Mouse (Mus musculus): ENCODE results near the gene Zfp46. TPM values are rescaled to one million over a fixed set of nuclear protein-coding genes. Genes with fewer than 3 reads are reported as not detected.

Zfp46 gene
- polyA plus RNA-seq, 1 experiment from 2014 or later, result 28.5 TPM

DNA sequence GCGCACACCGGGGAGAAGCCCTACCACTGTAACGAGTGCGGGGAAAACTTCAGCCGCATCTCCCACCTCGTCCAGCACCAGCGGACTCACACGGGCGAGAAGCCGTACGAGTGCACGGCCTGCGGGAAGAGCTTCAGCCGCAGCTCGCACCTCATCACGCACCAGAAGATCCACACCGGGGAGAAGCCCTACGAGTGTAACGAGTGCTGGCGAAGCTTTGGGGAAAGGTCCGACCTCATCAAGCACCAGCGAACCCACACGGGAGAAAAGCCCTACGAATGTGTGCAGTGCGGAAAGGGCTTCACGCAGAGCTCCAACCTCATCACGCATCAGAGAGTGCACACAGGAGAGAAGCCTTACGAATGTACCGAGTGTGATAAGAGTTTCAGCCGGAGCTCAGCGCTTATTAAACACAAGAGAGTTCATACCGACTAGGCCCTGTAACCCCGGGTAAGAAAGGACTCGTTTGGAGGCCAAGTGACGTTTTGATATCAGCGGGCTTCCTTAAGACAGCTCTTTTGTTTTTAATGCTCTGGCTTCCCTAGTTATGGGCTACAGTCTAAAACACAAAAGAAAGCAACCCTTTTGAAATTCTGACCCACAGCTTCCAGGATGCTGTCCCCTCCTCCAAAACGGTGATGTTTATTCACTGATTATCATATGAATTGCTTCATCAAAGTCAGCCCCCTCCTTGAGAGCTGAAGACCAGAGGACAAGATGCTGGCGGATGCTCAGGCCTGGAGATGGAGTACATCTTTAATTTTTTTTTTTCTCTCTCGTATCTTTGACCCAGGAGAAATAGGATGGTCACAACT lies 6.5 kb downstream of the Zfp46 start:
- Histone ChIP-seq H3K4me2 (replicated peaks) (no peak overlapping the region), H3K36me3 (peaks cover 76% of the 10 kb centered on the region), H3K9me3 (peaks cover 5% of the 10 kb centered on the region; the same call in 1 of the 2 replicates), H3K4me3 (no peak overlapping the region), H3K27ac (no peak overlapping the region), H3K27me3 (peaks cover 21% of the 10 kb centered on the region), H3K4me1 (peaks cover 12% of the 10 kb centered on the region), H3K9ac (no peak overlapping the region; the same call in 1 of the 2 replicates)
- no peak for ATAC-seq (ENCODE audit: insufficient number of reproducible peaks, insufficient read depth, low FRiP score, low TSS enrichment)
- WGBS, result 62% methylated on average over 39 of the region's 39 CpGs

GRCm38 (mm10) chr4:136291692-136292091 lies 7.2 kb downstream of the Zfp46 start:
- H3K27me3 ChIP-seq, result peaks cover 21% of the 10 kb centered on the region
- peaks cover 76% of the 10 kb centered on the region for H3K36me3 ChIP-seq
- WGBS, result 86% methylated on average over 6 of the region's 6 CpGs
- no peak overlapping the region for H3K4me2 ChIP-seq (replicated peaks)
- ATAC-seq (ENCODE audit: insufficient number of reproducible peaks, insufficient read depth, low FRiP score, low TSS enrichment), result no peak
- H3K9me3 ChIP-seq, result peaks cover 5% of the 10 kb centered on the region; the same call in 1 of the 2 replicates
- H3K4me3 ChIP-seq, result no peak overlapping the region
- H3K9ac ChIP-seq, result no peak overlapping the region
- H3K27ac ChIP-seq, result no peak overlapping the region
- H3K4me1 ChIP-seq, result peaks cover 8% of the 10 kb centered on the region

DNA sequence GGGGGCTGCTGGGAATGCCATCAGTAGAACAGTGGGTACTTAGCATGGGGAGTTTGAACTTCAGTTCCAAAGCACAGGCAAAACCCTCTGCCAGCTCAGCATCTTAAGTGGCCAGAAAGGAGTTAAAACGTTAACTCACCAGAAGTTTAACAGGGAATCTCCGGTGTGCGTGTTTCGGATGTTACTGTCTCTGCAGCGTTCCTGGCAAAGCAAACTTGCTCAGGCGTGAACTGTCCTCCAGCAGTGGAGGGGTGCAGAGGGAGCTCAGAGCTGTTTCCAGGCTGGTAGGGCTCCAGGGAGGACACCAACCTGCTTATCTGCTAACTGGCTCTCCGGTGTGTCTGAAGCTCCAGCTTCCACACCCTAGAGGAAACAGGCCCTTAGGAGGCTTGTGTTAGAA lies 11.5 kb downstream of the Zfp46 start:
- no peak overlapping the region for H3K4me3 ChIP-seq
- H3K9me3 ChIP-seq, result no peaks in the 10 kb centered on the region
- no peak overlapping the region for H3K4me2 ChIP-seq (replicated peaks)
- no peaks in the 10 kb centered on the region for H3K4me1 ChIP-seq
- no peak for ATAC-seq (ENCODE audit: insufficient number of reproducible peaks, insufficient read depth, low FRiP score, low TSS enrichment)
- WGBS, result 73% methylated on average over 7 of the region's 7 CpGs
- H3K27ac ChIP-seq, result no peak overlapping the region
- H3K9ac ChIP-seq, result no peak overlapping the region
- peaks cover 37% of the 10 kb centered on the region for H3K36me3 ChIP-seq
- H3K27me3 ChIP-seq, result no peaks in the 10 kb centered on the region

DNA sequence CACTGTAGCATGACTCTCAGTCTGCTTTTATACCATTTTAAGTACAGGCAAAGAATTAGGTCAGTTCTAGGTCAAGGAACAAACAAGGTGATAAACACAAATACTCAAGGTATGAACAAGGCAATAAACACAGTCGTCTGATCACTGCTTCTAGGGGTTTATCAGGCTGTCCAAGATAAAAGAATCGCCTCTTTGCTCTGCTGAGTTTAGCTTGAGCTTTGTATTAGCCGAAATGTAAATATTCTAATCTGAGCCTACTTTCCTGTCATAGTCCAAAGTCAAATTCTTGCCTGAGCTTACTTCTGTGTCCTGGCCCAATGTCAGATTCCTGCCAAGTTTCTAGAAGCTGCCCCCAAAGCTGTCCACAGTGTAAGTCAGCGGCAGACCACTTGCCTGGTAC lies 18.0 kb downstream of the Zfp46 start:
- H3K27me3 ChIP-seq, result no peaks in the 10 kb centered on the region
- H3K9me3 ChIP-seq, result no peaks in the 10 kb centered on the region
- H3K27ac ChIP-seq, result no peak overlapping the region
- no peak overlapping the region for H3K9ac ChIP-seq
- no peak overlapping the region for H3K4me2 ChIP-seq (replicated peaks)
- H3K4me3 ChIP-seq, result no peak overlapping the region
- ATAC-seq (ENCODE audit: insufficient number of reproducible peaks, insufficient read depth, low FRiP score, low TSS enrichment), result no peak
- no peaks in the 10 kb centered on the region for H3K36me3 ChIP-seq
- whole genome bisulfite sequencing, result 85% methylated on average over 4 of the region's 4 CpGs
- H3K4me1 ChIP-seq, result no peaks in the 10 kb centered on the region

- Histone ChIP-seq H3K4me1 (peaks cover under 1% of the 10 kb centered on the region; the same call in 1 of the 2 replicates), H3K9ac (no peak overlapping the region), H3K36me3 (no peaks in the 10 kb centered on the region), H3K27me3 (no peaks in the 10 kb centered on the region), H3K4me2 (replicated peaks) (no peak overlapping the region), H3K4me3 (no peak overlapping the region), H3K27ac (no peak overlapping the region), H3K9me3 (no peaks in the 10 kb centered on the region)
- ATAC-seq (ENCODE audit: insufficient number of reproducible peaks, insufficient read depth, low FRiP score, low TSS enrichment), result no peak
- WGBS, result 45% methylated on average over 2 of the region's 2 CpGs
Observed at GRCm38 (mm10) chr4:136304181-136304580, 19.7 kb downstream of the Zfp46 start.

GRCm38 (mm10) chr4:136308355-136308754 lies 23.9 kb downstream of the Zfp46 start:
- peaks cover 13% of the 10 kb centered on the region for H3K4me1 ChIP-seq
- no peak overlapping the region for H3K27ac ChIP-seq
- H3K4me2 ChIP-seq (replicated peaks), result no peak overlapping the region
- no peaks in the 10 kb centered on the region for H3K36me3 ChIP-seq
- H3K9me3 ChIP-seq, result no peaks in the 10 kb centered on the region
- 57% methylated on average over 2 of the region's 2 CpGs for WGBS
- H3K9ac ChIP-seq, result no peak overlapping the region
- no peak overlapping the region for H3K4me3 ChIP-seq
- no peak for ATAC-seq (ENCODE audit: insufficient number of reproducible peaks, insufficient read depth, low FRiP score, low TSS enrichment)
- H3K27me3 ChIP-seq, result no peaks in the 10 kb centered on the region

GRCm38 (mm10) chr4:136309780-136310179 lies 25.3 kb downstream of the Zfp46 start:
- Histone ChIP-seq H3K27ac (peak overlapping the region; percentile 99), H3K4me1 (peaks cover 26% of the 10 kb centered on the region), H3K9me3 (no peaks in the 10 kb centered on the region), H3K4me2 (replicated peaks) (peak overlapping the region; percentile 72), H3K4me3 (peak overlapping the region; percentile 99), H3K27me3 (no peaks in the 10 kb centered on the region), H3K36me3 (no peaks in the 10 kb centered on the region; the same call in 1 of the 2 replicates), H3K9ac (peak overlapping the region; percentile 57)
- ATAC-seq (ENCODE audit: insufficient number of reproducible peaks, insufficient read depth, low FRiP score, low TSS enrichment), result no peak
- WGBS, result 3% methylated on average over 11 of the region's 11 CpGs

DNA sequence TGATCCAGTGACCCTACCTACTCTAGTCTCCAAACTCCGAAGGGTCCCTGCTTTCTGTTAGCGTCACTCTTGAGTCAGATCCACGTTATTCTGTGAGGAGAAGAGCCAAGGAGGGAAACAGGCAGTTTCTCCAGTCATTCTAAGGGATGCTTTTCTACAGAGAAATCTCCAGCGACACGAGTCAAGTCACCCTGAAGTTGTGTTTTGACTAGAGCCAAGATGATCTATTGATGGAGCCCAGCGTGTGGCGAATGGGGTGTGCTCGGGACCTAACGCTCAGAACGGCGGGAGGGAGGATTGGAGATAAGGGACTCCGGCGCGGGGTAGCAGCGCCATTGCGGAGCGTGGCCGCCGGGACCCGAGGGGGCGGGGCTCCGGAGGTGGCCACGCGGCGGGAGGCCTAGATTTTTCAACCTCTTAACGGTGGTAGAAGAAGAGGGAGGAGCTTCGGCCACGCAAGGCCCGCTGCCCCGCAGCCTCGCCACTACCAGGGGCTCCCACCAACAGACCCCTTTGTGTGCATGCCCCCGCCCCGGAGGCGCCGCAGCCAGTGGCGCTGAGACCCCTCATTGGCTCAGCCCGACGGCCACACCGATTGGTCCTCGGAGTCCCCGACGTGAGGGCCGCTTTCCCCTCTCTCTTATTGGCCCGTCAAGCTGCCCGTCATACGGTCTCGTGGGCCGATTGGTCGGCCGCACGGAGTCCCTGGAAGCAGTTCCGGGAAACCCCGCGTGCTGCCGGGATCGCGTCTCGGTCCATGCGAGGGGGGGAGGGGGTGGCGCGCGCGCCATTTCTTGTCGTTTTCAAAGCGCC lies 26.0 kb downstream of the Zfp46 start, which contains the start of gene Hnrnpr:
Gene Hnrnpr, plus strand, starts transcription at position 714 of the 813 bp plus-strand sequence.
- H3K9me3 ChIP-seq, result no peaks in the 10 kb centered on the region
- WGBS, result under 1% methylated on average over 65 of the region's 65 CpGs

DNA sequence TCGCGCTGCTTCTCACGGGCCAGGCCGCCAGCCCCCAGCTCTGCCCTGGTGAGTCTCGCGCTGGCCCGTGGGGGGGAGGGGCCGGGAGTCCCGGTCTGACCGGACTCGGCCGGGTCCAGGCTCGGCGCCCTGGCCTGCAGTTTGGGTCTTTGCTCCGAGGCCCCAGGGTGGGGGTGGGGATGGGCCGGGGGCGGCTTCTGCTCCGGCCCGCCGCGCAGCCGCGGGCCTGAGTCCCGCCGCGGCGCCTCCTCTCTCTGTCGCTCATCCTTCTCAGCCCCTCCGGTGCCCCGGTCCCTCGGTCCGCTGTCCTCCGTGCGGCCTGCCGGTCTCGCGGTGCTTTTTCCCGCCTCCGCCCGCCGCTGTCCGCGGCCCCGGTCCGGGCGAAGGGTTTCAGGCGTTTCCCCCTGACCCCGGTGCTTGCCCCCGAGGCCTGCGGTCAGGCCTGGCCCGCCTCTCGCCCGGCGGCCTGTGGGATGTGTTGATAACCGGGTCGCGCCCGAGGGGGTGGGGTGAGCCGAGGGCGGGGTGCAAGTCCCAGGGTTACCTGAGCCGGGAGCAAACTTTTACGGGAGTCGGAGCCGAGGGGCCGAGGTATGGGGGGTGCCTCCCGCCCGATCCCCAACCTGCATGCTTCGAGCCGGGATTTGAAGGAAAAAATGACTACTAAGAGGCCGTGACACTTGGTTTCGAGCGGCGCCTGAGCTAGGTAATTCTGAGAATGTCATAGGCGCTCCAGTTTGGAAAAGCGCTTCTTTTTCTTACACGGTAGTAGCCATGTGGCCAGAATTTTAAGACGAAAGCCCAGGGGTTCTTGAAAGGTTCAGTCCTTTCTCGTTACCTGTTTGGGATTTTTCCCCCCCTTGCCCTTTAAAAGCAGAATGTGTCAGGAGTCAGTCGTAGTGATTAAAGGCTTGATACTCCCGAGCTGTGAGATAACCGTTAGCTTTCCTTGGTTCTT lies 26.8 kb downstream of the Zfp46 start:
- H3K9me3 ChIP-seq, result no peaks in the 10 kb centered on the region
- H3K36me3 ChIP-seq, result peaks cover 1% of the 10 kb centered on the region; the same call in 1 of the 2 replicates
- H3K27ac ChIP-seq, result peak overlapping the region; percentile 99
- H3K4me3 ChIP-seq, result peak overlapping the region; percentile 99
- ATAC-seq (ENCODE audit: insufficient number of reproducible peaks, insufficient read depth, low FRiP score, low TSS enrichment), result no peak; the same call in 1 of the 2 replicates
- H3K9ac ChIP-seq, result peak overlapping the region; percentile 98
- no peaks in the 10 kb centered on the region for H3K27me3 ChIP-seq
- H3K4me1 ChIP-seq, result peaks cover 30% of the 10 kb centered on the region
- under 1% methylated on average over 71 of the region's 81 CpGs for WGBS
- H3K4me2 ChIP-seq (replicated peaks), result peak overlapping the region; percentile 74

More for the DNA sequence above, 26.0 kb downstream of the Zfp46 start, which contains the start of gene Hnrnpr:
- H3K4me3 ChIP-seq, result peak within 1 kb of the TSS; percentile 99
- H3K4me1 ChIP-seq, result peaks cover 30% of the 10 kb centered on the region
- peak within 1 kb of the TSS; percentile 98 for H3K9ac ChIP-seq
- peak within 1 kb of the TSS; percentile 99 for H3K27ac ChIP-seq
- no peaks in the 10 kb centered on the region; the same call in 1 of the 2 replicates for H3K36me3 ChIP-seq
- H3K27me3 ChIP-seq, result no peaks in the 10 kb centered on the region
- peak within 1 kb of the TSS; percentile 74 for H3K4me2 ChIP-seq (replicated peaks)
- peak; percentile 100 for ATAC-seq (ENCODE audit: insufficient number of reproducible peaks, insufficient read depth, low FRiP score, low TSS enrichment)

DNA sequence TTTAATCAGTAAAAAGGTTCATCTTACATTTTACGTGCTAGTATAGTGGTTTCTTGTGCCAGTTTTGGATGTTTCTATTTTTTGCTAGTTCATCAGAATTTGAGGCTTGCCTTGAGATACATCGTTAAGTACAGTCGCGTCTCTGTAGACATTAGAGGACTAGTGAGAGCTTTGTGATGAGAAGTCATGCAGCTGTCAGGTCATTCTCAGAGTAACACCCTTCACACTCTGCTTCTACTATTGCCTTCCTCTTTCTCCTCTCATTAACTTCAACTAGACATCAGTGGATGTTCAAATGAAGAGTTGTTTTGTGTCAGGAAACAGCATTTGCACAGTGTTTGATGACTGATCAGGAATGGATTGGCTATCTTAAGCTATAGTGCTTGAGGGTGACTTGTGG lies 28.1 kb downstream of the Zfp46 start:
- Histone ChIP-seq H3K9me3 (no peaks in the 10 kb centered on the region), H3K4me2 (replicated peaks) (peak overlapping the region; percentile 74), H3K27me3 (no peaks in the 10 kb centered on the region), H3K4me1 (peaks cover 30% of the 10 kb centered on the region), H3K4me3 (peak overlapping the region; percentile 99), H3K9ac (peak overlapping the region; percentile 36; the same call in 1 of the 2 replicates), H3K27ac (no peak overlapping the region), H3K36me3 (peaks cover 10% of the 10 kb centered on the region; the same call in 1 of the 2 replicates)
- no peak for ATAC-seq (ENCODE audit: insufficient number of reproducible peaks, insufficient read depth, low FRiP score, low TSS enrichment)
- 27% methylated on average over 4 of the region's 4 CpGs for WGBS

GRCm38 (mm10) chr4:136317667-136318066 lies 33.2 kb downstream of the Zfp46 start:
- WGBS, result 90% methylated on average over 4 of the region's 4 CpGs

More at GRCm38 (mm10) chr4:136317667-136318066, 33.2 kb downstream of the Zfp46 start:
- Histone ChIP-seq H3K4me3 (no peak overlapping the region), H3K4me2 (replicated peaks) (no peak overlapping the region), H3K4me1 (peaks cover 23% of the 10 kb centered on the region), H3K9ac (no peak overlapping the region), H3K27me3 (no peaks in the 10 kb centered on the region), H3K36me3 (peaks cover 53% of the 10 kb centered on the region), H3K27ac (no peak overlapping the region), H3K9me3 (no peaks in the 10 kb centered on the region)
- ATAC-seq (ENCODE audit: insufficient number of reproducible peaks, insufficient read depth, low FRiP score, low TSS enrichment), result no peak

Measured in embryonic facial prominence, embryonic 12.5 days (tissue).